Mouse (Mus musculus) MEL (cell line): Measurements from ENCODE around the gene Tmem199.

ENCODE experiments used
- CTCF ChIP-seq, 3 experiments: IDR thresholded peaks in 2 of 3; conservative IDR thresholded peaks in 1 of 3; 2 replicates each; pipeline ENCODE4 v1.5.1; 2011 to 2012; ENCODE audit warnings: low read length in 3 of 3, low read depth in 2 of 3, mild to moderate bottlenecking in 2 of 3, improper control_type of control experiment in 1 of 3, inconsistent platforms in 1 of 3, mixed read lengths in 1 of 3, moderate library complexity in 1 of 3; ENCODE audit not compliant: control insufficient read depth in 1 of 3, insufficient read depth in 1 of 3, poor library complexity in 1 of 3, severe bottlenecking in 1 of 3
- EP300 ChIP-seq, 2 experiments: IDR thresholded peaks; 2 replicates each; pipeline ENCODE4 v1.6.1; 2011; ENCODE audit warnings: improper control_type of control experiment in 2 of 2, low read length in 2 of 2, low read depth in 1 of 2, mild to moderate bottlenecking in 1 of 2
- GABPA ChIP-seq: IDR thresholded peaks from 2 replicates; pipeline ENCODE4 v1.6.1; 2012; ENCODE audit warnings: low read depth, mild to moderate bottlenecking, inconsistent platforms, low read length, improper control_type of control experiment, moderate library complexity
- MEF2A ChIP-seq: IDR thresholded peaks from 2 replicates; pipeline ENCODE4 v1.6.1; 2014; ENCODE audit warnings: low read depth, mild to moderate bottlenecking, inconsistent platforms, low read length, improper control_type of control experiment; ENCODE audit not compliant: poor library complexity, insufficient replicate concordance, severe bottlenecking; ENCODE audit errors: extremely low read depth
- POLR2A ChIP-seq, 2 experiments: IDR thresholded peaks; 2 replicates each; pipeline ENCODE4 v1.6.1; 2011 to 2012; ENCODE audit warnings: low read length in 2 of 2, mild to moderate bottlenecking in 2 of 2, control low read depth in 1 of 2, improper control_type of control experiment in 1 of 2, low read depth in 1 of 2, moderate library complexity in 1 of 2; ENCODE audit not compliant: control insufficient read depth in 1 of 2, insufficient read depth in 1 of 2, poor library complexity in 1 of 2
- RAD21 ChIP-seq: IDR thresholded peaks from 2 replicates; pipeline ENCODE4 v1.6.1; 2011; ENCODE audit warnings: mild to moderate bottlenecking, low read depth, low read length, improper control_type of control experiment
- RCOR1 ChIP-seq: IDR thresholded peaks from 2 replicates; pipeline ENCODE4 v1.6.1; 2012; ENCODE audit warnings: low read depth, mild to moderate bottlenecking, inconsistent platforms, low read length, improper control_type of control experiment
- USF1 ChIP-seq: IDR thresholded peaks from 2 replicates; pipeline ENCODE4 v1.6.1; 2014; ENCODE audit warnings: low read depth, mild to moderate bottlenecking, inconsistent platforms, low read length, improper control_type of control experiment, moderate library complexity

DNA sequence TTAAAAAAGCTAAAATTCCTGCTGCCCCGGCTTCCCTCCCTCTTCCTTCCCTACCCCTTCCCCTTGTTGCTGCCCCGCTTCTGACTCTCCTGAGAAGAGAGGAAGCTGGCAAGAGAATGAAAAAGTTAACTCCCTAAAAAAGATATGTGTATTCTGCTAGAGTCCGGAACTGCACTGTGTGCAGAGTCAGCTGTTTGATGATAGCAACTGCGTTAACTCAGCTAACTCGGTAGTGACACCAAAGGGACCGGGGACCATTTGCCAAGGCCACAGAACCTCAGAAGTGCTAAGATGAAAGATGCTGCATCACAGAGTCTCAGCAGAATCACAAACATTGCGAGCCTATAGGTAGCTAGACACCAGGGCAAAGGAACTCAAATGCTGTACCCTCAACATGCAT lies 44.5 kb downstream of the Tmem199 start:
- TF ChIP-seq USF1: no peak; the same call in 1 of the 2 replicates
- 0 out of 4 replicates have a peak, but pooled peaks of 1 of the 2 experiments have one; percentile 20 for TF ChIP-seq POLR2A (IDR thresholded peaks at IDR 0.05; ENCODE audit: control insufficient read depth in 1 of 2, insufficient read depth in 1 of 2, low read depth in 1 of 2, low read length in 2 of 2, poor library complexity in 1 of 2)
- no peak for TF ChIP-seq RAD21
- no peak for TF ChIP-seq CTCF (IDR thresholded peaks at IDR 0.05 in 2 of 3, conservative IDR thresholded peaks at IDR 0.05 in 1 of 3; ENCODE audit: control insufficient read depth in 1 of 3, insufficient read depth in 1 of 3, low read depth in 2 of 3, low read length in 3 of 3, poor library complexity in 1 of 3, severe bottlenecking in 1 of 3)
- no peak for TF ChIP-seq MEF2A
- peak; percentile 31; the same call in 1 of the 2 replicates for TF ChIP-seq RCOR1
- TF ChIP-seq GABPA: no peak
- peak; percentile 57 to 64; a peak in 3 of 4 replicates for TF ChIP-seq EP300 (IDR thresholded peaks at IDR 0.05; ENCODE audit: low read depth in 1 of 2, low read length in 2 of 2)
